Mouse (Mus musculus) embryonic facial prominence, embryonic 14.5 days (tissue): ENCODE data around the gene Ifnar2. TPM values are rescaled to one million over a fixed set of nuclear protein-coding genes. Genes with fewer than 3 reads are reported as not detected.

Experiments
- ATAC-seq: fragments of 200-750 bp; cut with Nextera tagmentation; 2 replicates; pipeline ENCODE4 v1.8.0; 2017; ENCODE audit warnings: low read depth, moderate number of reproducible peaks, moderate TSS enrichment
- DNase-seq: peaks from one replicate; pipeline ENCODE4 v3.0.0-alpha.2; 2015; ENCODE audit warnings: low spot score
- H3K27ac ChIP-seq: fragments of 300-500 bp; sonication (generic); replicated peaks from 2 replicates; pipeline ENCODE4 v1.5.1; 2014; ENCODE audit warnings: low read depth, mild to moderate bottlenecking, low read length, moderate library complexity
- H3K27me3 ChIP-seq: fragments of 300-500 bp; sonication (generic); replicated peaks from 2 replicates; pipeline ENCODE4 v1.6.1; 2014; ENCODE audit warnings: low read length; ENCODE audit not compliant: control insufficient read depth, insufficient read depth
- H3K36me3 ChIP-seq: fragments of 300-500 bp; sonication (generic); 2 replicates; pipeline ENCODE4 v1.6.1; 2014; ENCODE audit warnings: low read length, mixed read lengths; ENCODE audit not compliant: control insufficient read depth, insufficient read depth
- H3K4me1 ChIP-seq: fragments of 300-500 bp; sonication (generic); 2 replicates; pipeline ENCODE4 v1.6.1; 2014; ENCODE audit warnings: antibody characterized with exemption, low read length; ENCODE audit not compliant: control insufficient read depth, insufficient read depth
- H3K4me2 ChIP-seq: fragments of 300-500 bp; sonication (generic); 2 replicates; pipeline ENCODE4 v1.6.1; 2014; ENCODE audit warnings: low read depth, mild to moderate bottlenecking, low read length, moderate library complexity, mixed read lengths
- H3K4me3 ChIP-seq: fragments of 300-500 bp; sonication (generic); 2 replicates; pipeline ENCODE4 v1.5.1; 2014; ENCODE audit warnings: low read depth, mild to moderate bottlenecking, low read length
- H3K9ac ChIP-seq: fragments of 300-500 bp; sonication (generic); 2 replicates; pipeline ENCODE4 v1.6.1; 2014; ENCODE audit warnings: low read depth, mild to moderate bottlenecking, low read length, moderate library complexity, mixed read lengths
- H3K9me3 ChIP-seq: fragments of 300-500 bp; sonication (generic); 2 replicates; pipeline ENCODE4 v1.6.1; 2016; ENCODE audit warnings: low read length; ENCODE audit not compliant: control insufficient read depth
- WGBS: fragments of 180-500 bp; shearing (Covaris S2); extraction: QIAGEN DNeasy Blood & Tissue Kit; methylation state at CpG from one replicate; pipeline ENCODE4 v1.1.7; 2014; 5-methylcytosine and 5-hydroxymethylcytosine counted together
- polyA plus RNA-seq: library from polyadenylated mRNA; unstranded; fragments of >200 nt; fragmentation: Nextera tagmentation; extraction: Ambion mirVana; gene quantifications from 2 replicates; pipeline ENCODE4 v1.2.1, GENCODE M21; 2014

The Ifnar2 gene
- polyA plus RNA-seq, 1 experiment from 2014 or later = 67.7 TPM

GRCm38 (mm10) chr16:91337480-91337879 is 35.1 kb upstream of the Ifnar2 start:
- whole genome bisulfite sequencing = 63% methylated on average over 5 of the region's 5 CpGs
- Histone ChIP-seq H3K9me3 (no peaks in the 10 kb centered on the region), H3K4me3 (no peak overlapping the region), H3K36me3 (no peaks in the 10 kb centered on the region), H3K27me3 (no peaks in the 10 kb centered on the region), H3K4me1 (no peaks in the 10 kb centered on the region), H3K9ac (no peak overlapping the region), H3K4me2 (no peak overlapping the region), H3K27ac (no peak overlapping the region)
- ATAC-seq (no peak), DNase-seq (no peak)

- no peak overlapping the region for H3K27ac ChIP-seq
- no peaks in the 10 kb centered on the region for H3K4me1 ChIP-seq
- no peak overlapping the region for H3K9ac ChIP-seq
- ATAC-seq (no peak), DNase-seq (no peak)
- no peak overlapping the region for H3K4me2 ChIP-seq
- no peaks in the 10 kb centered on the region for H3K9me3 ChIP-seq
- WGBS = 74% methylated on average over 9 of the region's 9 CpGs
- H3K4me3 ChIP-seq = no peak overlapping the region
- H3K27me3 ChIP-seq = peaks cover 9% of the 10 kb centered on the region; the same call in 1 of the 2 replicates
- no peaks in the 10 kb centered on the region for H3K36me3 ChIP-seq
Observed at GRCm38 (mm10) chr16:91346491-91346890, 26.1 kb upstream of the Ifnar2 start.

GRCm38 (mm10) chr16:91347491-91348263 is 24.9 kb upstream of the Ifnar2 start:
- WGBS = 61% methylated on average over 20 of the region's 20 CpGs
- DNase-seq (peak; percentile 64), ATAC-seq (peak; percentile 55)

GRCm38 (mm10) chr16:91348264-91348565 is 24.4 kb upstream of the Ifnar2 start:
- Histone ChIP-seq H3K4me2 (no peak overlapping the region), H3K4me1 (no peaks in the 10 kb centered on the region), H3K9ac (no peak overlapping the region), H3K4me3 (no peak overlapping the region), H3K36me3 (no peaks in the 10 kb centered on the region), H3K27ac (no peak overlapping the region), H3K27me3 (peaks cover 9% of the 10 kb centered on the region; the same call in 1 of the 2 replicates), H3K9me3 (no peaks in the 10 kb centered on the region)
- ATAC-seq (no peak; the same call in 1 of the 2 replicates), DNase-seq (no peak)
- 69% methylated on average over 14 of the region's 14 CpGs for WGBS

More at GRCm38 (mm10) chr16:91347491-91348263, 24.9 kb upstream of the Ifnar2 start:
- H3K4me1 ChIP-seq = no peaks in the 10 kb centered on the region
- no peak overlapping the region for H3K9ac ChIP-seq
- H3K27me3 ChIP-seq = peaks cover 9% of the 10 kb centered on the region; the same call in 1 of the 2 replicates
- no peak overlapping the region for H3K4me3 ChIP-seq
- H3K9me3 ChIP-seq = no peaks in the 10 kb centered on the region
- no peaks in the 10 kb centered on the region for H3K36me3 ChIP-seq
- no peak overlapping the region for H3K27ac ChIP-seq
- H3K4me2 ChIP-seq = no peak overlapping the region

- Histone ChIP-seq H3K9ac (no peak overlapping the region), H3K27me3 (peaks cover 13% of the 10 kb centered on the region; the same call in 1 of the 2 replicates), H3K36me3 (no peaks in the 10 kb centered on the region), H3K4me3 (no peak overlapping the region), H3K4me1 (no peaks in the 10 kb centered on the region), H3K27ac (no peak overlapping the region), H3K9me3 (no peaks in the 10 kb centered on the region), H3K4me2 (no peak overlapping the region)
- 69% methylated on average over 27 of the region's 28 CpGs for WGBS
- DNase-seq (no peak), ATAC-seq (no peak)
Observed at GRCm38 (mm10) chr16:91348588-91349330, 23.8 kb upstream of the Ifnar2 start.

GRCm38 (mm10) chr16:91352084-91352562 is 20.5 kb upstream of the Ifnar2 start:
- no peak for ATAC-seq
- H3K36me3 ChIP-seq = no peaks in the 10 kb centered on the region
- peaks cover 19% of the 10 kb centered on the region for H3K27me3 ChIP-seq
- H3K4me1 ChIP-seq = no peaks in the 10 kb centered on the region
- H3K27ac ChIP-seq = no peak overlapping the region
- no peaks in the 10 kb centered on the region for H3K9me3 ChIP-seq
- H3K4me2 ChIP-seq = no peak overlapping the region
- DNase-seq = peak; percentile 76
- no peak overlapping the region for H3K4me3 ChIP-seq
- WGBS = 4% methylated on average over 7 of the region's 7 CpGs
- H3K9ac ChIP-seq = no peak overlapping the region

GRCm38 (mm10) chr16:91352749-91353148 is 19.8 kb upstream of the Ifnar2 start:
- DNase-seq = no peak
- Histone ChIP-seq H3K4me3 (no peak overlapping the region), H3K9ac (no peak overlapping the region), H3K27me3 (peaks cover 19% of the 10 kb centered on the region), H3K27ac (no peak overlapping the region), H3K4me1 (no peaks in the 10 kb centered on the region), H3K9me3 (no peaks in the 10 kb centered on the region), H3K4me2 (no peak overlapping the region), H3K36me3 (no peaks in the 10 kb centered on the region)
- WGBS = 65% methylated on average over 7 of the region's 7 CpGs
- ATAC-seq = no peak

- ATAC-seq (no peak), DNase-seq (no peak)
- Histone ChIP-seq H3K27ac (no peak overlapping the region), H3K4me1 (no peaks in the 10 kb centered on the region), H3K36me3 (no peaks in the 10 kb centered on the region), H3K9me3 (no peaks in the 10 kb centered on the region), H3K9ac (no peak overlapping the region), H3K4me3 (no peak overlapping the region), H3K27me3 (peaks cover 19% of the 10 kb centered on the region), H3K4me2 (no peak overlapping the region)
- WGBS = 84% methylated on average over 6 of the region's 6 CpGs
Observed at GRCm38 (mm10) chr16:91353177-91353576, 19.4 kb upstream of the Ifnar2 start.
